Mouse (Mus musculus) MEL-GATA-1-ER (cell line): ENCODE measurements around the gene Rfc3.
"Not testable (repeated sequence)": the region's sequence is repeated elsewhere in the genome, so short reads cannot be mapped to it uniquely, and the experiment has no call there.

ENCODE experiments used
- DNase-seq: peaks from one replicate; pipeline ENCODE4 v3.0.0-alpha.2; 2012; ENCODE audit warnings: low read depth; ENCODE audit errors: extremely low read depth

Gene Rfc3

DNA sequence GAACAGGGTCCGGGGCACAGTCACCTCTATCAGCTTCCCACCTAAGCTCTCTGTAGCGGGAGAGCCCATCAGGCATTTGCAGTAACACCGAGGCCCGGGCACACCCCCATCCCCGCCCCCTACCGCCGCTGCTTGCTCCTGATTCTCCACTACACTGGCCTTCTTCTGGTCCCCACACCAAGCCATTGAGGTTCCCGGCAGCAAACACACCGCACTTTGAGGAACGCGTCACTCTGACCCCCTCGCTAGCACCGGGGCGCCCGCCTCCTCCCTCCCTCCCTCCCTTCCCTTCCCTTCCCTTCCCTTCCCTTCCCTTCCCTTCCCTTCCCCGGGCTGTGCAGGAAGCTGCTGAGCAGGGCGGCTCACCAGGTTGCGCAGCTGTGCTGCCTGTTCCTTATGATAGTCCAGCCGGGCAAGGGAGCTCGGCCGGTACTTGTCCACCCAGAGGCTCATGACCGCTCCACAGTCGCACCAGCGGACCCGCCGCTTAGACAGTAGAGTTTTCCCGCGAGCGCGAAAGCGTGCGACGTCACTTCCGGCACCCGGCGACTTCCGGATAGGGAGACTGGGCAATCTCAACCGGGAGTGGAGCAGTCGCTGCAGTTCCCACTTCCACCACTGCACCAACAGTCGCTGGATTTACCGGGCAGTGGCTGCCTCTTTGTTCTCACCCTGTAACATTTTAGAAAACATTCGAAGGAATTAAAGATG lies at the start of gene Rfc3:
Gene Rfc3 (minus strand): TSS at position 543 of the 711 bp plus-strand sequence.
- DNase-seq: peak; percentile 94

DNA sequence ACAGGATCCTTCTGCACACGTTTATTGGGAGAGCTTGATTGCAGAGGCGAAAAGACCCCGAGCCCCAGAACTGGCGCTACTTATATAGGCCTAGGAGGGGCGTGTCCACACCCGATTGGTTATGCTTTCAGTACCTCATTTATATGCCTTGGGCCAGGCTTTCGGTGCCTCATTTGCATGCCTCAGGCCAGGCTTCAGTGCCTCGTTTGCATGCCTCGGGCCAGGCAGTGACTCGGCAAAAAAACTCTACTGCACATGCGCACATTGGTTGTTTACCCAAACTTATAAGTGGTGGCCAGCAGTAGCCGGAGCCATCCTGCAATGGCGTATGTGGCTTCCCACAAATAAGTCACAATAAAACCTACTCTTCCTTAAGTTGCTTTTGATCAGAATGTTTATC lies 42.6 kb upstream of the Rfc3 start:
- not testable (repeated sequence) for DNase-seq

DNA sequence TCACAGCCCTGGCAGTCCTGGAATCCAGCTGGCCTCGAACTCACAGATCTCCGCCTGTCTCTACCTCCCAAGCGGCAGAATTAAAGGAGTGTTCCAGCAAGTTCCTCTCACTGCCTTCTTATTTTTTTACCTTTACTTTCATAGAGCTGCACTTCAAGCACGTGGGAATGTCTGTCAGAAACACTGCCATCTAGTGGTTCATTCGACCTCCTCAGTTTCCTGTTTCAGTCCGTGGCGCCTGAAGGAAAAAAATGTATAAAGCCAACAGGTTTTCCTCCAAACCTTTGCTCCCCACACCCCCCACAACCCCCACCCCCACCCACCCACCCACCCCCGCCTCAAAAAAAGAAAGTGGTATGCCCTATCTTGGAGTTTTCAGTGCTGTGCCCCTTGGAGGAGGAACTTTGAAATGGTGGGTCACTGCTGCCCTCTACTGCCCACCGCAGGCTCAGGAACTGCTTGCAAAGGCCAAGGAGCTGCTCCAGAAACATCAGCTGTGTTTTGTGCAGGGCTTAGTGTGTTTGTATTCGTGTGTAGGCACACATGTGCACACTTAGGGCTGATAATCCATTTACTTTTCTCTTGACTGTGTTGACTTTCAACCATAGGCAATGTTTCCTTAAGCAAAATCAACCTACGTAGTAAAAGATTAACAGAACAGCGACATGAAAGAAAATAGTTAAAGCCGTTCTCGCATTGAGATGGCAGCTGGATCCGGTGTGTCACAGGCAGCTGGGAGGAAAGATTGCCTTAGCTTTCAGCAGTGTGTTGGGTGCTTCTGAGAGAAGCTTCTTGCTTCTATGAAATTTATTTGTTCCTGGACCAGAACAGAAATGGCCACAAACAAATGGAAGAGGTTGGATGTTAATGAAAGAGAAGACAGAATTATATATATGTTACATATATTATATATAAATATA lies 35.8 kb upstream of the Rfc3 start:
- DNase-seq: peak; percentile 83

DNA sequence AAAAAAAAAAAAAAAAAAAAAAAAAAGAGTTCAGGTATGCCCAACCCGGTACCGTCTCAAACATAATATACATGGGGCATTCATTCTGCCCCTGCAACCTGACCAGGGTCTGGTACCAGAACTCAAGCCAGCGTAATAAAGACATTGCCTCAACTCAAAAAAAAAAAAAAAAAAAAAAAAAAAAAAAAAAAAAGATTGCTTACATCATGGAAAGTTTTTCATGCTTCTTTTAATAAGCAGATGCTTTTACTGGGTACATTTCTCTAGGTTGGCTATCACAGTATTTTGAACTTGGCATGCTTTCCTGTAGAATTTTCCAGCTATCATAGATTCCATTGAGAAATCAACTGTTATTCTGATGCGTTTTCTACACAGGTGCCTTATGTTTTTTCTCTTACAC lies 11.2 kb upstream of the Rfc3 start:
- DNase-seq: no peak

DNA sequence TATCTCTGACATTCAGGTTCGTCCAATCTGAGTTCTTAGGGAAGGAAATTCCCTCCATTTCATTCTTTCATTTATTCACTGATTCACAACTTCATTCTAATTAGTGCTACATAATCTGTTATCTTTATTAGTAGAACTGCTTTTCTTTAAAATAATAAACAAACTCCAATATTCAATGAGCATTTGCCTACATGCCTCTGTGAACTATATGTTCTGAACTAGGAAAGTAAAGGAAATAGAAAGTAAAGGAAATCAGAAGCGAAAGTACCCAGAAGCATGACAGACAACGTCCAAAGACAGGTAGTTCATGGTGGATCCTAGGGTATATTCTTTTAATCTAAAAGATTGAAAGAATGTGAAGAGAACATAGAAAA lies 356 bp upstream of the Rfc3 start:
- DNase-seq: no peak

DNA sequence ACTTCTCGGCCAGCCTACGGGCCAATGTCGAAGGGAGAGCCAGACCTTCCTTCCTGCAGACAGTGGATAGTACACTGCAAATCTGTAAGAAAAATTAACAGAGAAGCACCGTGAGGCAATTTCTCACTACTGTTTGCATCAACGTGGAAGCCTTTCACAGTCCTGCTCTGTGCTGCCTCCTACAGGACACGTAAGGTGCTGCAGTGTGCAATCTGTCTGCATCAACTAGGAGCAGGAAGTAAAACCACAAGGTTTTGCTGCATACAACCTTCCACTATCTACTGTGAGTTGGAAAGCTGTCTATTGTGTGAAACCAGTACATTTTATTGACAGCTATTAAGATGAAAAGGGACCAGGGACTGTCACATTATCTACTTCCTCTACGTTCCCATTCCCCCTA lies 6.2 kb downstream of the Rfc3 start:
- peak; percentile 45 for DNase-seq

DNA sequence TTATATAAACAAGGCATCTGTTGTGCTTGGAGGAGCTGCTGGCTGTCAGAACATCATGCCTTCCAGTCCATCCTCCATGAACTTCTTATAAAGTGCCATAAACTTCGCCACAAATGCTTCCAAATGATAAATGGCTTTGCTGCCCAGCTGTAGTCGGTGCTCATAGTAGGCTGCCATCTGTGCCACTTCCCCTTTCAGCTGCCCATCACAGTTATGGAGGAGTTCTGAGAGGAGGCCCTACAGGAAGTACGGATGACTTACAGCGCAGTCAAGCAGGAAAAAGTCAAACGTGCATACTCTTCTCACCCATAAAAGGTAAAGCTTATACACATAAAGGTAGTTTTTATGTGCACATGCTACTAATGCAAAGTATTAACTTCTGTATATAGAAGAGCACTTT lies 8.2 kb downstream of the Rfc3 start:
- no peak for DNase-seq

DNA sequence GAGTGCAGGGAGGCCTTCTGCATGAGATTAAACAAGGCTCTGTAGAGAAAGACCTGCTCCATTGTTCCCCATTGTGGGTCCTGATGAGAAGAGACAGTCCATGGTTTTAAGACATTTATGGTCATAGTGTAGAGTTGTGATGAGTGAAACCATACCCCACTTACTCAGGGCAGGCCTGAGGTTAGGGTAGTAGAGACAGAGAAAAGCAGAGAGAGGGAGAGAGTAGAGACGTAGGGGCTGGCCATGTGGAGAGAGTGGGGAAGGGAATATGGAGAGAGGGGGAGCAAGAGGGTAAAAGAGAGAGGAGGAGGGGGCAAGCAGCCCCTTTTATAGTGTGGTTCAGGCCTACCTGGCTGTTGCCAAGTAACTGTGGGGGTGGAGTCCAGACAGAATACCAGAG lies 8.9 kb downstream of the Rfc3 start:
- no peak for DNase-seq

DNA sequence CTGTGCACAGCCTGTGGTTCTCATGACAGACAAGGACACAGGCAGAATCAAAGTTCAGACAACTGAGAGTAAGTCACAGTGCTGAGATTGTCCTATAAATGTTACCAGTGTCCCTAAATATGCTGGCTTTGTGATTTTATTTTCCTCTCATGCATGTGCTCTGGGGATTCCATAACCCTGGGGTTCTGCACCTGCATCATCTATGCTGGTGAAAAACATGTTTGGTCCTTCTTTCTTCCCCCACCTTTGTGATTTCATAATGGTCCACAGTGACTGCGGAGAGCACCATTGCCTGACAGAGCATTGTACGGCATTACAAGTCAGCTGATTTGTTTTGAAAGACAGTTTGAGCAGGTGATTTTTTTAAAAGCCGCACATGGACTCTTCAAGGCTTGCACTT lies 45.1 kb downstream of the Rfc3 start, which contains the start of gene Vmn2r18:
Gene Vmn2r18 (minus strand): TSS at position 101 of the 400 bp plus-strand sequence.
- DNase-seq: no peak

DNA sequence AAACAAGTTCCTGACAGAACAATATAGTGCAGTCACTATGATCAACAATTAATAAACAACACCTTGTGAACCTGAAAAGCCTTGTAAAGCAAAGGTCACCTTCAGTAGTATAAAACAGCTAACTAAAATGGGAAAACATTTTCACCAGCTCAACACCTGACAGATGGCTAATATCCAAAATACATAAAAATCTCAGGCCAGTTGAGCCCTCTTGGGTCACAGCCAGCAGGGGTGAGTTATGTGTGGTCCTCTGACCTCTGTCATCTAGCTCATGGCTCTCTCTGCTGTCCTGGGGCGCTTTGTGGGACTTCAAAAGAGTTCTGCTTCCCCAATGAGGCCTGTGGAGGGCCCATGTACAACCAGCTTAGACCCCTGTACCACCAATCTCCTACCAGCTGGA lies 49.3 kb downstream of the Rfc3 start:
- no peak for DNase-seq
